Mouse (Mus musculus) urinary bladder, postnatal 36 days (tissue): ENCODE measurements around the gene Aak1.
A peak's percentile ranks its signal among the peaks of the same experiment; 100 is the strongest.

Experiments
- DNase-seq, 2 experiments: peaks; one replicate each; pipeline ENCODE4 v3.0.0; 2022; ENCODE audit warnings: low spot score in 2 of 2, mixed read lengths in 1 of 2

The Aak1 gene

DNA sequence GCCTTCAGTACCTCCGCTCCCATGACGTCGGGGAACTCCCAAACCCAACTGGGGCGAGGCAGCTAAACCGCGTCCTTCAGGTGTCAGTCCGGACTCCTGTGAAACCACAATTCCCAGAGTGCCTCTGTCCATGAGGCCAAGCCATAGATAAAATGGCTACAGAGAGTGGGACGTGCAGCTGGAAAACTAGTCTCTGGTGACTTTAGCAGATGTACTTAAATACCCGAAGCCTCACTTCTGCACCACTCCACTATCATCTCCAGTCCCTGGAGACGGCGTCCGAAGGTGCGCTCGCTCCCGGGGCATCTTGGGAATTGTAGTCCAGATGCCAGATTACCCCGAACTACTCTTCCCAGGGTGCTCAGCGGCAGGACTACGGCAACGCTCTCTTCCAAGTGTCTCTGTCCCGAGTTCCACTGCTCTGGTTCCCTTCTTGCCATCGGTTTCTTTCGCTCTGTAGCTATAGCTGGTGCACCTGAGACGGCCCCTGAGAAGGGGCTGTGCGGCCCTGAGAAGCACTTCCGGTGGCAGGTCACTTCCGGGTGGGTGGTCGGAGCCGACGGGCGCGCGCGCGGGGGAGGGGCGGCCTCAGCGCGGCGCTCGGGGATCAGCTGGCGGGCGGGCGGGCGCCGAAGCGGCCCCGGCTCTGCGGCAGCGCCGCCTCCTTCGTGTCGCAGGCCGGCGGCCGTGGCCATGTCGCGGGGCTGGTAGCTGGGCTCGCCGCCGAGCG is at the start of gene Aak1:
Gene Aak1, plus strand, starts transcription at position 603 of the 730 bp plus-strand sequence.
- DNase-seq: peak; percentile 88 to 90

- DNase-seq: no peak
Observed at GRCm38 (mm10) chr6:86800467-86800866, 48.9 kb upstream of the Aak1 start.

DNA sequence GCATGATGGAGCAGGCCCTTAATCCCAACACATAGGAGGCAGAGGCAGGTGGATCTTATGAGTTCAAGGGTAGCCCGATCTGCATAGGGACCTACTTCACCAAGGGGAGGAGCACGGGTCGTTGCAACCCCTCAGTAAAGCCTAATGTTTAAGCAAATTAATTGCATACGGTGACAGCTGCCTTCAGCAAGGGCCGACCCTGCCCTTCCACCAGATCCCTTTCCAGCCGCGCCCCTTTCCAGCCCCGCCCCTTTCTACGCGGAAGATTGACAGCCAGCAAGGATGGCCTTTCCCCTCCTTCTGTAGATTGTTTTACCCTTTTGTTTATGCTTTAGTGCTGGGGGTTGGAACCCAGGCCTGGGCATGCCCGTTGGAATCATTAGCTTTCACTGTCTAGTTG is 47.9 kb upstream of the Aak1 start:
- no peak for DNase-seq

- peak; percentile 9 to 15 for DNase-seq
Observed at GRCm38 (mm10) chr6:86804646-86805045, 44.7 kb upstream of the Aak1 start.

- DNase-seq: peak; percentile 66 to 67
Observed at GRCm38 (mm10) chr6:86806455-86807086, 42.7 kb upstream of the Aak1 start.

GRCm38 (mm10) chr6:86812919-86813318 is 36.4 kb upstream of the Aak1 start:
- no peak for DNase-seq

DNA sequence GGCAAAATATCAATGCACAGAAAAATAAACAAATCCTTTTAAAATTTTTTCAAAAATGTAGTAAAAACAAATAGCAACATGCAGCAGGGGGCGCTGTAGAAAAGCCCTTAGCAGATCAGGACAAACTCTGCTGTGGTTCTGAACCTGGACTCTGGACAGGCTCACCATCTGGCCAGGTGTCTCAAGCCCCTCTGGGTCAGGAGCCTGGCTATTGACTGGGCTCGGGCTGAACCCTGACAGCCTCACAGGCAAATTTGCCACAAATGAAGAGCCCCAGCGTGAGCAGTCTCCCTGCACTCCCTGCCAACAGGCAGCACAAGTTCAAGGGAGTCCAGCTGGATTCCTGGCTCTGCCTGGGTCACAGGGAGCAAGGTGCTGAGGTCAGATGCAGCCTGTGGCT is 36.0 kb upstream of the Aak1 start:
- DNase-seq: peak in 1 of 2 experiments; percentile 46

- no peak for DNase-seq
Observed at GRCm38 (mm10) chr6:86814926-86815325, 34.4 kb upstream of the Aak1 start.

- DNase-seq: no peak
Observed at GRCm38 (mm10) chr6:86815436-86815835, 33.9 kb upstream of the Aak1 start.

- DNase-seq: no peak
Observed at GRCm38 (mm10) chr6:86816586-86816985, 32.7 kb upstream of the Aak1 start.

DNA sequence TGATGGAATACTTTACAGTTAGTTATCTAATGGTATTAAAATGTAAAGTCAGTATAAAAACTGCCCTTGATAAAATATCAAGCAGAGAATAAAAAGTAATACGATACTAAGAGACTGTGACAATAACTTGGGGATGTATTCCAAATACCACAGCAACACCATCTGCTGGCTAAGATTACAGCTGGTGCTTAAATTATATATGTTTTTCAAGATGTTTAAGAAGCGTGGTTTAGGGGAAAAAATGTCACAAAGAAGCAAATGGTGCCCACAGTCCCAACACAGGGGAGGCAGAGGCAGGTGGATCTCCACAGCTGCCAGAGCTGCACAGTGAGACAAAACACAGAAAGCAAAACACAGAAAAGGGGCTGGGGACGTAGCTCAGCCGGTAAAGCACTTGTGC is 30.4 kb upstream of the Aak1 start:
- DNase-seq: no peak

- DNase-seq: no peak
Observed at GRCm38 (mm10) chr6:86819926-86820325, 29.4 kb upstream of the Aak1 start.

DNA sequence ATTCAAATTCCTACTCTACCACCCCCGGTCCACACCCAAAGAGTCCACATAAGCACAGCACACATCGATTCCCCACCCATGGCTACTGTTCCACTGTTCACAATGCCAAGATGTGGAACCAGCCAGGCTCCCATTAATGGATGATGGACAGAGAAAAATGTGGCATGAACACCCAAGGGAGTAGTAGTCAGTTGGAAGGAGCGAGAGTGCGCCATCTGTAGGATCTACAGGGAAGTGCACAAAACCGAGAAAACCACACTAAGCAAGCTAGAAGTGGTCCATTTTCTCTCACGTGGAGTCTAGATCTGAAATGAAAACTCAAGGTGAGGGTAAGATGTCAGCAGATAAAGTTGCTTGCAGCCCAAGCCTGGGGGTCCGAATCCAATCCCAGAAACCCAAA is 28.6 kb upstream of the Aak1 start:
- DNase-seq: no peak

DNA sequence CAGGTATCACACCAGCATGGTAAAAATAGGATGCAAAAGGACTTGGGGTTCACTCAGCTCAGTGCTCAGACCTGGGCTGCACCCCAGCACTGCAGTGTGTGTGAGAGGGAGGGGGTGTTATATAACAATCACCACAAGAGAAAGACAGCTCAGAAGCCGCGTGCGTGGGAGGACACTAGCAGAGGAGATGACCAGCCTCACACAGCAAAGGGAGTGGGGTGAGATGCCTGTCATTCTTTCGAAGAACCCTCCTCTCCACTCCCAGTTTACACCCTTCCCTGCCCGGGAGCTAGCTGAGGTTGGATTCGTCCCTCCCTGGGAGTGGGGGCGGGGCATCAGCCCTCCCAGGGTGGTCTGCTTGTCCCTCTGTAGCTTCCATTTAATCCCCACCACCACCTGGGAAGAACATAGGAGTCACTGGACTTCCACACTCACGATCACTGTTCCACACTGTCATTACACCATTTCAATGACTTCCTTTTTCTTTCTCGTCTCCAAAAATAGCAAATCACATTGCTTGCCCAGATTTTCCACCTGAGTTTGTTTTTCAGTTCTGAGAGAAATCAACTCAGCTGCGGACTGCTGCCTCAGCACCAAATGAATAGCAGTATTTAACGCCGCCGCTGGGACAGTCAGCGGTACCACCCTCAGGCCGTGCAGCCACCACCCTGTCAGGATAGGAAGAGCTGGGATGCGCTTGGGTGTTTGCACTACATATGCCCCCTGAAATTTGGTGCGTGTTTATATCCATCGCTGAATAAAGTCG is 26.8 kb upstream of the Aak1 start:
- DNase-seq: peak in 1 of 2 experiments; percentile 42

DNA sequence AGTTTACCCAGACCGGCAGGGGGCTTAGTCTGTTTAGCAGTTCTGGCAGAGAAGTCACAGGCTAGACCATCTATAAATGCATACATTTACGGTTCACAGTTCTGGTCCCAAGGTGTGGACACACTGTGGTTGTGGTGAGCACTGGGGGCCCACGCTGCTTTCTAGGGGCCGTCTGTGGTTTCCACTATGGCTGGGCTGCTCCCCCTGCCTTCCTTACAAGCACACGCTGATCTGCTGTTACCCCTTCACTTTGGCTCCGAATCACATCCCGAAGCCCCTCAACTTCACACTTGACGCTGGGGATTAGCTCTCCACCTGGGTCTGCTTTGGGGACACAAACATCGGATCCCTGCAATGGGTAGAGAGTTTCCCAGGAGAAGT is 26.3 kb upstream of the Aak1 start:
- DNase-seq: no peak

- peak in 1 of 2 experiments; percentile 39 for DNase-seq
Observed at GRCm38 (mm10) chr6:86823824-86824223, 25.5 kb upstream of the Aak1 start.

GRCm38 (mm10) chr6:86824401-86824800 is 24.9 kb upstream of the Aak1 start:
- no peak for DNase-seq

DNA sequence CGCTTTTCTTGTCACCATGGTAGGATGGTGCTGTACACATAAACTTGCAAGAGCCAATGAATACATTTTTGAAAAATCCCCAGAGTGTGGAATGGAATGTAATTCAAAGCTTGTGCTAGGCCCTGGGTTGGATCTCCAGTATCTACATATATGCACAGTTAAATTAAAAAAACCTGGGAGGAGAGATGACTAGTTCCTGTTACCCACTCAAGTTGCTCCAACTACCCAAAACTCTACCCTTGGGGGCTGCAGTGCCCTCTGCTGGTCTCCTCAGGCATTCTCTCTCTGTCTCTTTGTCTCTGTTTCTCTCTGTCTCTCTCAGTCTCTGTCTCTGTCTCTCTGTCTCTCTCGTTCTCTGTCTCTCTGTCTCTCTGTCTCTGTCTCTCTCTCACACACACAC is 21.9 kb upstream of the Aak1 start:
- DNase-seq: no peak

DNA sequence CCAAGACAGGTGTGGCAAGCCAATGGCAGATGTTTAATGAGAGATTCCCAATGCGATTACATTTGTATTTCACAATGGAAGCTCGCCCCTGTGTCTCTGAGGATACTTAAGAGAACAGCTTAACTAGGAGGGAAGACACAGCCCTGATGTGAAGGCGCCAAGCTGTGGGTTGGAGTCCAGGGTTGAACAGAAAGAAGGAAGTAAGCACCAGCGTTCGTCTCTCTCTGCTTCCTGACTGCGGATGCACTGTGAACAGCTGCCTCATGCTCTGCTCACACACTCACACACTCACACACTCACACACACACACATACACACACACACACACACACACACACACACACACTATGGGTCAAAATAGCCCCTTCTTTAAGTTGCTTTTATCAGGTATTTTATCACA is 19.5 kb upstream of the Aak1 start:
- DNase-seq: no peak

- DNase-seq: peak in 1 of 2 experiments; percentile 64
Observed at GRCm38 (mm10) chr6:86830738-86831500, 18.4 kb upstream of the Aak1 start.

- peak in 1 of 2 experiments; percentile 63 for DNase-seq
Observed at GRCm38 (mm10) chr6:86832802-86833502, 16.4 kb upstream of the Aak1 start.
